Mouse (Mus musculus): ENCODE results near the gene Mypn.

DNA sequence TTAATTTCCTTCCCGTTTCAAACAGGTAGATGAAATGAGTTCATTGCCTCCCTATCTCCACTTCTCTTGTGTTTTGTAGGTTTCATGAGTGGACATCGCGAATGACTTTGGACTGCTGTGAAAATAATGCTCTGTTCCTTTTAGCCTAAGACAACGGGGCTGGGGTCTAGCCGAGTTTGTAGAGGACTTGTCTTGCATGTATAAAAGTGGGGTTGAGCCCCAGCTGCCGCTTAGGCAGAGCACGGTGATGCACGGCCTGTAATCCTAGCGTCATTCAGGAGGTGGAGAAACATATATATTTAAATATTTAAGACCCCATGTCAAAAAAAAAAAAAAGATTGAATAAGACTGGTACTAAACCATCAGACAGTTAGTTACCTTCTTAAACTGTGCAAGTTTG is 103.1 kb downstream of the Mypn start:
- TF ChIP-seq CTCF (IDR thresholded peaks at IDR 0.05; ENCODE audit: low read depth) (no peak), EP300 (optimal IDR thresholded peaks at IDR 0.05) (no peak)
